Mouse (Mus musculus) frontal cortex, postnatal 25 days (tissue): ENCODE measurements around the gene Tomm6.
A peak's percentile ranks its signal among the peaks of the same experiment; 100 is the strongest.

Experiments
- DNase-seq, 2 experiments: peaks; one replicate each; pipeline ENCODE4 v3.0.0; 2022; ENCODE audit warnings: low spot score in 2 of 2

Gene Tomm6

DNA sequence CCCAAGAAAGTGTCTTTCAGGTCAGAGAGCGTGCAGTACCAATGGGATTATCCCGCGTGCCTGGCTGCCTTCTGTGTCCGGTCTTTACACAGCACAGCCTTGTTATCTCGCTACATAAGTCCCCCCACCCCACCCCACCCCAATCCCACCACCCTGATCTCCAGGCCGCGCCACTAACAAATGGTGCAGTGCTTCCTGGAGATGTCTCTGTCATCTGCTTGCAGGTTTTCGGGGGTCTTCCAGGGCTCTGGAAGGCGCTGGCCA is at the start of gene Tomm6:
Tomm6 (minus strand) TSS at position 43 of the 264 bp plus-strand sequence.
- no peak for DNase-seq

DNA sequence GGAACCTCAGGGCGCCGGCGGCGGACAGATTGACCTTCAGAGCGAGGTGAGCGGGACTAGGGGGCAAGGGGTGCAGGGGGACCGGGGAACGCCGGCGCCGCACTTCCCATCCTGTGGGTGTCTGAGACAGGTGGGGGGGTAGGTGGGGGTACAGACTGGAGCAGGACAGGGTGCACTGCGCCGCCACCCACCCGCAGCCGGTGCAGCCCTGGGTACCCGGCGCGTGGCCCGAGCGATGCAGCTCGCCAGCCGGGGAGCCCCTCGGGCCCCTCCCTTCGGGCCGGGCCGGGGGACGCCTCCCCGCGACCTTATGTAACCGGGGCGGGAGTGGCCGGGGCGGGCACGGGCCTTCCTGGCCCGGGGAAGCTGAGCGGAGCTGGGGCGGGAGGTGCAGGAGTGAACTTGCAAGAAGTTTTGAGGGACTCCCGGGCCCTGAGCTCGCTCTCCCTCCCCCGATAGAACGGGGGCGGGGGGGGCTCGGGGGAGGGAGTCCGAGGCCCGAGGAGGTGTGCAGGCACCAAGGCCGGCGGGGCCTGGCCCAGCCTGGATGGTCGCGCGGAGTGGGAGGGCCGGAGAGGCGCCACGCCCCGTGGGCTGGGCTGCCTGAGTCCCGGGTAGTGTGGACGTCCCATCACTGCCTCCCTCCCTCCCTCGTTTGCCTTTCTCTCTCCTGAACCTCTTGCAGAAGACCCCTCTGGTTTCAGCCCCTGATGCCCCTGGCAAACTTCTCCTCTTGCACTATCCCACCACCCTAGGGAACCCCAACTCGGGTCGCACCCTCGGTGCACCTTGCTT is 49.3 kb upstream of the Tomm6 start:
- peak; percentile 48 to 54 for DNase-seq

DNA sequence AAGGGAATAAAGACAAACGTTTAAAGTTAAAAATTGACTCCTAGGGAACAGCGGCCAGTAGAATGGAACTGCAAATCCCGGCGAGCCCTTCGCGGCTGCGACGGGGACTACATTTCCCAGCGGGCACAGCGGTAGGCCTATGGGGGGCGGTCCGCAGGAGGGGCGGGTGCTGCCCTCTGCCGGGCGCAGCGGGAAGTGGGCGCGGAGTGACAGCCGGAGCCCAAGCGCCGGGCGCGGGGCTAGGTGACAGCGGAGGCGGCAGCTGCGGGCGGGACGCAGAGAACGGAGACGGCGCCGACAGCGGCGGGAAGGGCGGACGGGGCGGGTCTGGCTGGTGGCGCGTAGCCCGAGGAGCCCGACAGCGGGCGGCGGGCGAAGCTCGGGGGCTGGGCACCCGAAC is 48.7 kb upstream of the Tomm6 start, which contains the start of gene Tfeb:
Tfeb (plus strand) TSS at position 175 of the 400 bp plus-strand sequence.
- peak; percentile 95 to 98 for DNase-seq

DNA sequence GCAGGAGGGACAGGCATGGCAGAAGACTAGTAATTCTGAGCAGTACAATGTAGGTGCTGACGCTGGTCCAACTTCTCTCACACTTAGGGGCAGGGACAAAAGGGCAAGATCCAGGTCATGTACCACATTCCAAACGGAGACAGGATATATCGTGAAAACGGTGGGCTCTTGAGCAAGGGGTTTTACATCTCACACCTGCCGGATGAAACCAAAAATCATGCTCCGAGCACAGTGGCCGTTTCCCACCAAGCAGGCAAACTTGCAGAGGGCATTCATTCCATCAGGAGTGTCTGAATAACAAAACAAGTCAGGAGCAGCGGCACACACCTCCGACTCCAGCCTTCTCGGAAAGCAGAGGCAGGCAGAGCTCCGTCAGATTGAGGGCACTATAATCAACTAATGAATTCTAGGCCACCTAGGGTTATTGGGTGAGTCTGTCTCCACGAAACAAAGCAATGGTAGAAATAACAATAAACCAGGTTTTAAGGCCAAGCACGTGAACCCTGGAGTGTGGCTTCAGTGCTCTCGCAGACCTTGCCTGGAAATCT is 47.4 kb upstream of the Tomm6 start:
- DNase-seq, result no peak

DNA sequence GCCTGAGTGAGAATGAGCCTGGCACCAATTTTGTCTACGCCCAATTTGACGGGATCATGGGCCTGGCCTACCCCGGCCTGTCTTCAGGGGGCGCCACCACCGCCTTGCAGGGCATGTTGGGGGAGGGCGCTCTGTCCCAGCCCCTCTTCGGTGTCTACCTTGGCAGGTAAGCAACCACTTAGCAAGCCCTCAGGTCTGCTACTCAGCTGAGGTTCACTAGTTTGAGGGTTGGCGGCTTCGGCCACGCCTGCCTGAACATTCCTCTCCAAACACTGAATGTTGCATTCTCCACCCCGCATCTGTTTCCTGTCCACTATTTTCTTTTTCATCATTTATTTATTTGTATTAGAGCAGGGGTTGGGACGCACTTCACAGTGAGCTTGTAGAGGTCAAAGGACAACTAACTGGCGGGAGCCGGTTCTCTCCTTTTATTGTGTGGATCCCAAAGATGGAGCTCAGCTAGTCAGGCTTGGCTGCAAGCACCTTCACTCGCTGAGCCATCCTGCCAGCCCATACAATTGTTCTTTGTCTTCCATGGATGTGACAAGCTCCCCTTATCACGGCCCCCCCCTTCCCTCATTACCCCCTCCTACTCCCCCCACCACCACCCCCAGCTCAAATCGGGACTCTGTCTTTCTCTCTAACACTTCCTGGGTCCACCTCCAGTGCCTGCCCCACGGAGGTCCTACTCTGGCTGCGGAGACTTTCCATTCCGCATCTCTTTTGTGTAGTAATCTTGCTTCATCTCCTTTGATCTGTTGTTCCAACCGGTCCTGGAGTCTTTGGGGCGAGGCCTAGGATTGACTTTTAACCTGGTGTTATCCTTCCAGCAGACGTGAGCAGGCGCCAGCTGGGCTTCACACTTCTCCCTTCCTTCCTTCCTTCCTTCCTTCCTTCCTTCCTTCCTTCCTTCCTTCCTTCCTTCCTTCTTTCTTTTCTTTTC is 42.7 kb upstream of the Tomm6 start:
- no peak for DNase-seq

DNA sequence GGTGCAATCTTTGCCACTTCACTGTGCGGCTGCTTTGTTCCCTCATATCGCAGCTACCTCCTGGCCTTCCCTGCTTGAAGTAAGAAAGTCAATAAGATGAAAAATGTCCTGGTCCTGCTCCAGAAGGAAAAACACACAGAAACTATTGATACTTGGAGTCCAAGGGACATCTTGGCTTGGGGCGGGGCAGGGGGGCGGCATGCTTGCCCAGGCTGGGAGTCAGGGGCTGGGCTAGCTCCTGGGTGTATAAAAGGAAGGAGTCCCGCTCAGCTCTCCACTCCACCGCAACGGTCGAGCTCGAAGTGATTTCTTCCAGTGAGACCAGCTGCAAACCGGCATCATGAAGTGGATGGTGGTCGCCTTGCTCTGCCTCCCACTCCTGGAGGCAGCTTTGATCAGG is 38.4 kb upstream of the Tomm6 start, which contains the start of gene Pgc:
Pgc (plus strand) TSS at position 277 of the 400 bp plus-strand sequence.
- no peak for DNase-seq

DNA sequence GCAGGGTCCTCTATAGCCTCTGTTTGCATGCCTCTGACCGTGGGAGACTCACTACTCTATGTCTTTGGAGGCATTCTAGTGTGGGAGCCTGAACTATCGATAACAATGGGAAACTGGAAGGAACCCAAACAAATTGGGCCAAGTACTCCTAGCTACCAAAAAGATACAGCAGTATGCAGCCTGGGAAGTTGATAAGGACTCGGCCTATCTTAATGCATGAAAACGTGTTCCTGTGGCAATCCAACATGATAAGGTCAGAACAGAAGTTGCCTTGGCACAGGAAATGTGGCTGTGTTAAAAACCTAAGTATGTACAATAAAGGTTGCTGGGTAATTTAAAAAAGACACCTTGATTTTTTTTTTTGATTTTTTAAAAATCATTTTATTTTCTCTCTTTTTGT is 33.0 kb upstream of the Tomm6 start:
- no peak for DNase-seq

DNA sequence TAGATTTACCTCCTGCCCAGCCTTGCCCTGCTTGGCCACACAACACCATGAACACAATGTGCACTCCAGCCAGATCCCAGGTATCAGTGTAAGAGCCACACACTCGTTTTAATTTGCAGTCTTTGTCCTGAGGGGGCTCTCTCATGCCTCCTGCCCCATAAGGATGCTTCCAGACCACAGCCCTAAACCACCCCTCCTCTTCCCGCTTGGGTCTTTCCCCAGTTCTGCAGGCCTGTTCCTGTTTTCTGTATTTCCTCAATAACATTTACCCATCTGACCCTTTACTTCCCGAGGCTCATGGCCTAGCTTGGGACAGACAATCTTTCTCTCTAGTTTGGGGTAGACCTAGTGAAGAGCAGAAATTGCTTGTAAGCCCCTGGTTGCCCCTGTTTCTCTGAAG is 26.9 kb upstream of the Tomm6 start:
- DNase-seq, result no peak

DNA sequence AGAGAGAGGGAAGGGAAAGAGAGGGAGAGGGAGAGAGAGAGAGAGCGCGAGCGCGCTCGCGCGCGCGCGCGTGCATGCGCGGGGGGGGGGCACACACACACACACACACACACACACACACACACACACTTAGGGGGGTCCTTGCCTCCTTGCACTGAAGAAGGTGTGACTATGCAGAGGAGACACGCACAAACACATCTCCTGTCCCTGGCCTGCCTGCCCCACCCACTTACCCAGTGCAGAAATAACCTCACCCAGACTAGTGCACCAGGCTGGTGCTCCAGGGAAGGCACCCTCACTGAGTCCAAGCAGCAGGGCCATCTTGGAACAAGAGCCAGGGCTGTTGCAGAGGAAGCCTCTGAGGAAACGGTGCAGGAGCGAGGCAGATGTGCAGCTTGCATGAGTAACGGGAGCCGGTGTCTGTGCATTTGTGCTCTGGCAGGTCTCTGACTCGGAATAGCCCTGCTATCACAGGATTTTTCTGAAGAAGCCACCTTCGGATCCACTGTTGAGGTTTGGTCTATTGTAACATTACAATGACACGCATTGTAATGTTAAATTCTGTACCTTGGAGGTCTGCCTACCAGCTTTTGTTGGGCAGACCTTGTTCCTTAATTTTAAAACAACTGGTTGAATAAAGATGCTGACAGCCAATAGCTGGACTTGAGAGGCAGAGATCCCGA is 24.8 kb upstream of the Tomm6 start:
- no peak for DNase-seq

DNA sequence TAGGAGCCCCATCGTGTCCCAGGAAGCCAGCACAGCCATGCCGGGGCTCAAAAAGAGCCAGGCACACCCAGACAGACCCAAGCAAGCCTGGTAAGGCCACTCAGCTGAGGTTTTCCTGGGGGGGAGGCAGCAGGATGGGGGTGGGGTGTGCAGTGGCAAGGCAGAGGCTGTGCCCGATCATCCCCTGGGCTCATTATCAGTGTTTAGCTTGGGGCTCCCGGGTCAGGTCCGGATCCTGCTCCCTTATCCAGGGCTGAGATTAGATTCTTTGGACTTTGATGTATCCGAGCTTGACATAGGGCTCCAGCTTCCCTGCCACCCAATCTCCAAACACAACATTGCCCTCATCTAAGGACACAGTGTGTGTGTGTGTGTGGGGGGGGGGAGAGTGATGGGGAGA is 23.7 kb upstream of the Tomm6 start:
- no peak for DNase-seq

DNA sequence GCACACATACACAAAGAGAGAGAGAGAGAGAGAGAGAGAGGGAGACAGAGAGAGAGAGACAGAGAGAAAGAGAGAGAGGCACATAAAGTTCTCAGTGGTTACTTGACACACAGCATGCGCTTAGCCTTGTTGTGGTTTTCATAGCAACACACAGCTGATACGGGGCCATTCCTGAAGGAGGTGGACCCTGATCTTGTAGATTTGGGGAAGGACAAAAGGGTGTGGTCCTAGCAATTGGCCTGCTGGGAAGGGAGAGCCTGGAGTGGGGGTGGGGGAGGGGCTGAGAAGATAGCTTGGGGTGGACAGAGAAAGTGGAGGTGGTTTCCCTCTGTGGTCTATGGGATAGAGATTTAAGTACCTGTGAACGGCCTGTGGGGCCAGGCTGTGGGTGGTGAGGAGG is 21.9 kb upstream of the Tomm6 start:
- DNase-seq, result no peak

DNA sequence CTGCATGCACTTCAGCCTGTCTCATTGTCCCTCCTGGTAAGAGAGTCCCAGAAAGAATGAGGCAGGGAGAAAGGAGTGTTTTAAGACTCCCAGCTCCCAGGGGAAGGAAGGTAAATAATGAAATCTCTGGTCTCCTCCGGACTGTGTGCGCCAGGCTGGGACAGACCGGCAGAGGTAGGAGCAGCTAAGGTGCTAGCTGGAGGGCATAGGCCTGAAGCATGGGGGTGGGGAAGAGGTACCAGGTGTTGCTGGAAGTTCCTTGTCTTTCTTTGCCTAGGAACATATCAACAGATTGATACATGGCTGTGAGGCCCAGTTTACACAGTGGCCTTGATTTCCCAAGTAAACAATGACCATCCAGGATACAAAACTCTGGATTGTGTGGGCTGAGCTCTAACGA is 20.8 kb upstream of the Tomm6 start:
- no peak for DNase-seq

DNA sequence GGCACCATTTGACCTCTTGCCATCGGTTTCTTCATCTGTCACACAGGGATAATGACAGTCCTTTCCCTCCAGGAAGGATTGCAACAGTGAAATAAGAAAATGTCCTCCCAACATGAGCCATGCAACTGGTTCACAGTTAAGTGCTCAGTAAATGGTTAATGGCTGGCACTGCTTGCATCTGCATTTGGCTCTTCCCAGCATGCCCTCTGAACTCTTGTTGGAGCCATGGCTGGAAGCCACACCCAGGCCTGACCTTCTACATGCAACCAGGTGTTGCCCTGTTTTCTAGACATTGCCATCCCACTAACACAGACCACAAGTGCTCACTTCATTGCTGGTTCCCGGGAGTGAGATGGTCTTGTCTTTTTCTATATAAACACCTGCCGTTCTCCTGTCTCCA is 19.8 kb upstream of the Tomm6 start:
- no peak for DNase-seq

DNA sequence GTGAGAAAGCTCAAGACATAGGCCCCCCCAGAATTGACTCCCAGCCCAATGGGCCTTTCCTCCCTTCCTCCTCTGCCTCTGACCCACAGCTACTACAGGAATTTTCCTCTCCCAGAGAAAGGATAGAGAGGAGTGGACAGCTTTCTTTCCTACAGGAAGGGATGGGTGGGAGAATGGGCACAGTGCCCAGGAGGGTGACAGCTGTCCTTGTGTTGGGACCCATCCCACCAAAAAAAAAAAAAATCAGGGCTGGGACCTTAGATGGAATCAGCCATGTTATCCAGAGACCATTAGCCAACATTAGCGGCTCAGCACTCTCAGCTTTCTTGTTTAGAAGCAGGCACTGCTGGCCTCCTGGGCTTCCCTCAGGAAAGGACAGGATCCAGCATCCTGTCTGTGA is 18.0 kb upstream of the Tomm6 start:
- DNase-seq, result no peak

DNA sequence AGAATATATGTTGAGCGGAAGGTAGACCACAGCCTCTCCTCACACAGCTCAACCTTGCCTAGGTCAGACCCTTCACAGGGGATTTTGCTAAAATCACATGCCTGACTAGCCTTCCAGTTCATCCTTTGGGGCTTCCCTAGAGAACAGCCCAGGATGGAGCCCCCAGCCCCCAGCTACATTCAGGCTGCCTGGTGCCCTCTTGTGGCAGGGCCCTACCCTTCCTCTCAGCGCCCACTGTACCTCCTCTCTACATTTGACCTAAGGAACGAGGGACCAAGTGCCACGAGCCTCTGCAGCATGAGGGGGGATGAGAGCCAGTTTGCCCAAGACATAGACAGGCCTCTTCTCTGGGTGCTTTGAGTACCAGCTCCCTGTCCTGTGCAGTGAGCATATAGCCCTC is 16.5 kb upstream of the Tomm6 start:
- DNase-seq, result no peak

DNA sequence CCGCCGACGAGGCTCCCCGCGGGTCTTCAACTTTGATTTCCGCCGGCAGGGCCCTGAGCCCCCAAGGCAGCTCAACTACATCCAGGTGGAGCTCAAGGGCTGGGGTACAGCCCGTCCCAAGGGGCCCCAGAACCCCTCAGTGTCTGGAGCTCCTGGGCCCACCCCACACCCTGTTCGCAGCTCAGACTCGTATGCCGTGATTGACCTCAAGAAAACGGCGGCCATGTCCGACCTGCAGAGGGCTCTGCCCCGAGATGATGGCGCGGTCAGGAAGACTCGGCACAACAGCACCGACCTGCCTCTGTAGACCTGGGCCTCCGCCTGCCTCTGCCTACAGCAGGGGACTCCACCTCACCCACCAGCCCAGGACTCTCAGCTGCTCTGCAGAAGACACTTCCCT is 15.4 kb upstream of the Tomm6 start:
- DNase-seq, result no peak

DNA sequence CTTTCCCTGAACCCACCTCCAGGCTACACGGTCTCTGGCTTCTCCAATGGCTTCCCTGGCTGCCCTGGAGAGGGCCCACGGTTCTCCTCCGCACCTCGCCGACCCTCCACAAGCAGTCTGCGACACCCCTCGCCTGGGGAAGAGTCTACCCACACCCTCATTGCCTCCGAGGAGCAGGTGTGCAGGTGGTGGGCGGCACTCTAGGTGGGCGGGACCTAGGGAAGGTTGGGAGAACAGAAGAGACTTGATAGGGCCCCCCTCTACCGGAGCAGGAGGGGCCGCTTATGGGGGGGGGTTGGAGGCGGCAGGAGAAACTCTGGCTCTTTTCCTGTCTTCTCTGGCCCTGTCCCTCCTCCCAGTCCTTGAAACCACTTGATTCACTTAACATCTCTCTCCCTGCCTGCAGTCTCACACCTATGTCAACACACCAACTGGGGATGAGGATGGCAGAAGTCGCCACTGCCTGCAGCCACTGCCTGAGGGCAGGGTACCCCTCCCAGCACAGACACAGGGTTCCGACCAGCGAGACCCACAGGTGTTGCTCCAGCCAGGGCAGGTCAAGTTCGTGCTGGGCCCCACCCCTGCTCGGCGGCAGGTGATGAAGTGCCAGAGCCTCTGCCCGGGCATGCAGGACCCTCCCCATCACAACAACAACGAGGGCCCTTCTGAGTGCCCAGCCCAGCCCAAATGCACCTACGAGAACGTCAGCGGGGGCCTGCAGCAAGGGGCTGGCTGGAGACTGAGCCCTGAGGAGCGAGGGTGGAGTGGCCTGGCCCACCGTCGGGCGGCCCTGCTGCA is 14.6 kb upstream of the Tomm6 start:
- no peak for DNase-seq

DNA sequence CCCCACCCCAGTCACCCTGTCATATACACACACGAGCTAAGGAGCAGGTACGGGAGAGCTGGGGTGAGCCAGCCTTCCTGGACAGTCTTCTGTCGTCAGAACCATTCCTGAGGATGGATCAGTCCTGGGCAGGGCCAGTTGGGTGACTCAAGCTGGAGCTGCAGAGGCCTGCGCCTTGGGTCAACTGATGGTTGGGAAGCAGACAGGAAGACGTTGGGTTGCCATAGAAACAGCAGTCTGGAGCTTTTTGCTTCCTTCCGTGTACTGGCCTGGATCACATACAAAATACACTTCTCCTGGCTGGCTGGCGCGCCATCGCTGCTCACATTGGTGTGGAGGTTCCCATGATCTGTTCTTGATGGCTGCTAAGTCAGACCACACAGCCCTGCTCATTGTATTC is 13.6 kb upstream of the Tomm6 start:
- DNase-seq, result no peak

DNA sequence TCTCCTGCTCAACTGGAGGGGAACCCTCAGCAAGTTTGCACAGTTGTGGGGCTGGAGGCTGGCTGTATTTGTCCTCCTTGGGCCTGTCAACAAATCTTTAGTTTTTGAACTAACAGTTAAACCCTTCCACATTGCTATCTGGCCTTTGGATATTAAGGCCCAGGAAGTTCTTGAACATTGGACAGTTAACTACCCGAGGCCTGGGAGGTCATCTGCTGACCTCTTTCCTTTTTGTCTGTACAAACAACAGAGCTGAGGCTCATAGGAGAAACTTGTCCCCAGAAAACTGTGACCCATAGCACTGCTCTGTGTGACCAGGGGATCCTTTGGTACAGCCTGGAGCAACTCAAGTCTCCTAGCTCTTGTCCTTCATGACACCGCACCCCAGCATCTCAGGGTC is 10.9 kb upstream of the Tomm6 start:
- no peak for DNase-seq

DNA sequence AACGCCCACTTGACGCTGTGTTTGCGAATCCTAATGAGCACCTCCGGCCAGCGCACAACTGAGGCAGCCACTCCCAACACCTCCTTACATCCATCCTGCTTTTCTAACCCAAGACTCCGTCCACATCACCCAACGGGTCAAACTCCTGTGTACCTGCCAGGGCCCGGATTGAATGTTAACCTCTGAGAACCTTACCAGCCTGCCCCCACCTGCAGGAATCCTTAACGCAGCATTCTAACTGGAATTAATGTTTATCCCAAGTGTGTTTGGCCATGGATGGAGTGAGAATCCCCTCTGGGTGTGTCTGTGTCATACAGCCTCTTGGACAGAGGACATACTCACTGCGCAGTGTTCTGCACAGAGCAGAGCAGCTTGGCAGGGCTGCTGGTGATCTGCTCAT is 10.0 kb upstream of the Tomm6 start:
- no peak for DNase-seq

DNA sequence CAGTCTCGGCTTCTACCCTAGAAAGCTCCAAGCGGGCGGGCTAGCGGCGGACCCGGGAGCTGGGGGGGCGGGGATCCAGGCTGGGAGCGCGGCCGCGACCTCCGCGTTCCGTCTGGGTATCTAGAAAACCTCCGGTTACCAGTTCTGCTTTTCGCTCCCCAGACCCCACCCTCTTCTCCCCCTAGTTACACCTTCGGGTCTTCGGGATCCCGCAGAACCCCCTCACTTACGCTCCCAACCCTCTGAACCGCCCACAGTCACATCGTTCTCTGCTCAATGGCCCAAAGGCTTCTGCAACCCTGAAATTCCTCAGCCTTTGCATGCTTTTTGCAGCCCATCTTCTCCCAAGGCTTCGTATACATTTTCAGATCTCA is 7.1 kb upstream of the Tomm6 start:
- no peak for DNase-seq
